Mouse (Mus musculus) ES-E14 (cell line): ENCODE measurements around the gene Rab30.

Experiments used
- HCFC1 ChIP-seq: IDR thresholded peaks from 2 replicates; pipeline ENCODE4 v1.6.1; 2012; ENCODE audit warnings: low read length, inconsistent platforms, borderline replicate concordance; ENCODE audit not compliant: insufficient read depth
- MAFK ChIP-seq: IDR thresholded peaks from 2 replicates; pipeline ENCODE4 v1.6.1; 2014; ENCODE audit warnings: mild to moderate bottlenecking, low read depth, low read length, inconsistent platforms; ENCODE audit not compliant: insufficient read depth
- ZC3H11A ChIP-seq: IDR thresholded peaks from 2 replicates; pipeline ENCODE4 v1.6.1; 2012; ENCODE audit warnings: low read depth, mild to moderate bottlenecking, inconsistent platforms, low read length, borderline replicate concordance
- ZNF384 ChIP-seq: IDR thresholded peaks from 2 replicates; pipeline ENCODE4 v1.6.1; 2012; ENCODE audit warnings: low read depth, low read length, inconsistent platforms

GRCm38 (mm10) chr7:92783914-92784313 is 42.5 kb downstream of the Rab30 start:
- TF ChIP-seq HCFC1 = no peak
- no peak for TF ChIP-seq ZNF384
- no peak for TF ChIP-seq MAFK
- no peak for TF ChIP-seq ZC3H11A
